In the genomic region with DNA sequence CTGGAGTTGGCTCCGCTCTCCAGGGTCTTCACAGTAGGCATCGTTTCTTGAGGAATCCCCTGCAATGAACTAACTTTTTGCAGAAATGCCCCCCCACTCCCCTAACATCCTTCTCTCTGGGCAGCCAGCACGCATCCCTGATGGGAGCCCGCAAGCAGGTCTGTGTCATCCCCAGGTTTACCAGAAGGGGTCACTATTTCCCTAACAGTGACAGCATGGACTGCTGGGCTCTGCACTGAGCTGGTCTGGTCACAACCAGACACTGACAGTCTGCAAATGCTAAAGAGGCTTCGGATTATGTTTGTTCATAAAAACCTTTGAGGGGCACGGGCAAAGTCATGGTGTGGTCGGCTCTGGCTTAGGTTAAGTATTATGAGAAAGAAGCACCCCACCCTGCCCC, we compare ENCODE assay signal across 9 mouse cellular contexts.
DNase-seq lines count a peak whose midpoint lies in the region; ATAC-seq and TF ChIP-seq lines count a peak whose summit lies in the region.
"Had no signal": no experiment of that assay in that cellular context is flagged by ENCODE, and none has a peak within 500 bp of the region (broad histone marks: within the 10 kb centered on the region; RNA-seq: fewer than 3 reads in every experiment).

No protein-coding gene starts in this region.

- no peak for TF ChIP-seq EP300 in CH12.LX (IDR thresholded peaks at IDR 0.05; ENCODE audit: low read length)

- H3K27ac ChIP-seq in CH12.LX (ENCODE audit: insufficient read depth, low read depth), result no peak overlapping the region
- no peak overlapping the region for H3K27ac ChIP-seq in heart, embryonic 14.5 days (replicated peaks in 1 of 2; ENCODE audit: control insufficient read depth in 1 of 2, insufficient read depth in 1 of 2, low read depth in 2 of 2, low read length in 2 of 2)
- no peak overlapping the region for H3K27ac ChIP-seq in liver, embryonic 11.5 days (ENCODE audit: low read depth, low read length)
- no peak overlapping the region for H3K27ac ChIP-seq in neural tube, embryonic 11.5 days (ENCODE audit: low read depth, low read length)
- no peak overlapping the region for H3K27ac ChIP-seq in stomach, embryonic 15.5 days
- H3K27ac ChIP-seq: liver, embryonic 15.5 days had no signal

- peak; percentile 69 for ATAC-seq in erythroid progenitor cell, adult 5-6 weeks (replicated peaks; ENCODE audit: low FRiP score, poor library complexity, severe bottlenecking)
- ATAC-seq in heart, embryonic 14.5 days (ENCODE audit: insufficient number of reproducible peaks, insufficient read depth, low FRiP score, low read depth), result peak; percentile 38; the same call in 1 of the 2 replicates
- peak; percentile 73 for ATAC-seq in liver, embryonic 11.5 days (replicated peaks; ENCODE audit: low FRiP score)
- ATAC-seq in neural tube, embryonic 11.5 days (ENCODE audit: insufficient read depth, low FRiP score, low TSS enrichment), result peak; percentile 76
- peak; percentile 71 for ATAC-seq in stomach, embryonic 15.5 days (ENCODE audit: insufficient read depth, low FRiP score, low read depth)

- no peaks in the 10 kb centered on the region for H3K79me2 ChIP-seq in CH12.LX (replicated peaks; ENCODE audit: control insufficient read depth, extremely low read depth, insufficient read depth, poor library complexity, severe bottlenecking)

- H3K9ac ChIP-seq in CH12.LX (ENCODE audit: insufficient read depth, low read depth), result no peak overlapping the region
- H3K9ac ChIP-seq in heart, embryonic 14.5 days (ENCODE audit: low read length), result no peak overlapping the region
- H3K9ac ChIP-seq in liver, embryonic 11.5 days (ENCODE audit: low read depth, low read length), result no peak overlapping the region
- H3K9ac ChIP-seq in neural tube, embryonic 11.5 days (ENCODE audit: low read length), result no peak overlapping the region
- no peak overlapping the region for H3K9ac ChIP-seq in stomach, embryonic 15.5 days
- H3K9ac ChIP-seq: liver, embryonic 15.5 days had no signal

- TF ChIP-seq RAD21 in CH12.LX (IDR thresholded peaks at IDR 0.05; ENCODE audit: low read depth, low read length), result peak; percentile 98

- no peak overlapping the region for H3K4me2 ChIP-seq in CH12.LX (ENCODE audit: insufficient read depth, low read depth, poor library complexity, severe bottlenecking)
- no peak overlapping the region for H3K4me2 ChIP-seq in heart, embryonic 14.5 days (ENCODE audit: low read length)
- no peak overlapping the region for H3K4me2 ChIP-seq in liver, embryonic 11.5 days
- no peak overlapping the region for H3K4me2 ChIP-seq in neural tube, embryonic 11.5 days (ENCODE audit: low read depth)
- no peak overlapping the region for H3K4me2 ChIP-seq in stomach, embryonic 15.5 days
- H3K4me2 ChIP-seq: liver, embryonic 15.5 days had no signal

- no peaks in the 10 kb centered on the region for H3K27me3 ChIP-seq in CH12.LX (replicated peaks)
- H3K27me3 ChIP-seq in heart, embryonic 14.5 days (ENCODE audit: control insufficient read depth, insufficient read depth, low read length), result no peaks in the 10 kb centered on the region
- no peaks in the 10 kb centered on the region for H3K27me3 ChIP-seq in liver, embryonic 11.5 days (replicated peaks; ENCODE audit: control insufficient read depth, insufficient read depth, low read length)
- no peaks in the 10 kb centered on the region for H3K27me3 ChIP-seq in neural tube, embryonic 11.5 days (ENCODE audit: control insufficient read depth, insufficient read depth, low read length)
- no peaks in the 10 kb centered on the region for H3K27me3 ChIP-seq in stomach, embryonic 15.5 days (replicated peaks)
- H3K27me3 ChIP-seq: liver, embryonic 15.5 days had no signal

- peak; percentile 53 to 94 for TF ChIP-seq CTCF in CH12.LX (conservative IDR thresholded peaks at IDR 0.05 in 1 of 2, IDR thresholded peaks at IDR 0.05 in 1 of 2; ENCODE audit: low read depth in 2 of 2, low read length in 2 of 2)

- in situ Hi-C loops in CH12.LX (cut with MboI; ENCODE audit: low pct_ligation_motif_present, low pct_unique_long_range_greater_than_20kb, low sequenced_read_pairs), result loop anchor here (5.0 to 25.0 kb wide), 2 partner anchors 261 to 466 kb away; partner anchors contain the start of gene Eif3j1

- no peaks in the 10 kb centered on the region for H3K9me3 ChIP-seq in CH12.LX (replicated peaks; ENCODE audit: low read length)
- H3K9me3 ChIP-seq in heart, embryonic 14.5 days (ENCODE audit: control insufficient read depth, low read length), result no peaks in the 10 kb centered on the region
- H3K9me3 ChIP-seq in liver, embryonic 11.5 days (ENCODE audit: control insufficient read depth, low read length), result no peaks in the 10 kb centered on the region
- no peaks in the 10 kb centered on the region for H3K9me3 ChIP-seq in neural tube, embryonic 11.5 days (ENCODE audit: control insufficient read depth, low read length)
- no peaks in the 10 kb centered on the region for H3K9me3 ChIP-seq in stomach, embryonic 15.5 days
- H3K9me3 ChIP-seq: liver, embryonic 15.5 days had no signal

- H3K4me1 ChIP-seq in CH12.LX (ENCODE audit: control insufficient read depth in 1 of 2, insufficient read depth in 2 of 2), result peaks cover 8 to 49% of the 10 kb centered on the region in 2 experiments
- peaks cover 6 to 22% of the 10 kb centered on the region in 2 experiments for H3K4me1 ChIP-seq in heart, embryonic 14.5 days (ENCODE audit: control insufficient read depth in 2 of 2, insufficient read depth in 2 of 2, low read length in 2 of 2)
- peaks cover 3% of the 10 kb centered on the region; the same call in 1 of the 2 replicates for H3K4me1 ChIP-seq in liver, embryonic 11.5 days (replicated peaks; ENCODE audit: control insufficient read depth, insufficient read depth, low read length)
- H3K4me1 ChIP-seq in neural tube, embryonic 11.5 days (ENCODE audit: control insufficient read depth, insufficient read depth, low read length), result no peaks in the 10 kb centered on the region
- peaks cover 13% of the 10 kb centered on the region; the same call in 1 of the 2 replicates for H3K4me1 ChIP-seq in stomach, embryonic 15.5 days

- H3K4me3 ChIP-seq in CH12.LX (replicated peaks in 1 of 3; ENCODE audit: low read depth in 2 of 3, low read length in 2 of 3, poor library complexity in 1 of 3), result no peak overlapping the region
- H3K4me3 ChIP-seq in heart, embryonic 14.5 days (ENCODE audit: control insufficient read depth in 1 of 2, insufficient read depth in 1 of 2, low read depth in 1 of 2, low read length in 2 of 2), result no peak overlapping the region
- no peak overlapping the region for H3K4me3 ChIP-seq in liver, embryonic 11.5 days (ENCODE audit: low read depth, low read length)
- H3K4me3 ChIP-seq in neural tube, embryonic 11.5 days (ENCODE audit: low read depth, low read length), result no peak overlapping the region
- no peak overlapping the region for H3K4me3 ChIP-seq in stomach, embryonic 15.5 days (replicated peaks)
- H3K4me3 ChIP-seq: liver, embryonic 15.5 days had no signal

- H3K36me3 ChIP-seq in CH12.LX (replicated peaks in 1 of 2; ENCODE audit: control insufficient read depth in 1 of 2, insufficient read depth in 1 of 2, low read length in 1 of 2), result peaks cover 0 to 14% of the 10 kb centered on the region in 2 experiments
- H3K36me3 ChIP-seq in heart, embryonic 14.5 days (ENCODE audit: control insufficient read depth, insufficient read depth, low read length), result no peaks in the 10 kb centered on the region
- H3K36me3 ChIP-seq in liver, embryonic 11.5 days (ENCODE audit: control insufficient read depth, insufficient read depth, low read length), result no peaks in the 10 kb centered on the region
- no peaks in the 10 kb centered on the region for H3K36me3 ChIP-seq in neural tube, embryonic 11.5 days (ENCODE audit: control insufficient read depth, insufficient read depth, low read length)
- H3K36me3 ChIP-seq in stomach, embryonic 15.5 days, result no peaks in the 10 kb centered on the region
- H3K36me3 ChIP-seq: liver, embryonic 15.5 days had no signal

- WGBS in heart, embryonic 14.5 days, result 8% methylated on average over 7 of the region's 7 CpGs
- WGBS in liver, embryonic 11.5 days, result 13% methylated on average over 7 of the region's 7 CpGs
- 24% methylated on average over 7 of the region's 7 CpGs for WGBS in neural tube, embryonic 11.5 days
- 11% methylated on average over 7 of the region's 7 CpGs for WGBS in stomach, embryonic 15.5 days

- no peak for TF ChIP-seq POLR2A in CH12.LX (IDR thresholded peaks at IDR 0.05; ENCODE audit: low read depth, low read length)

- DNase-seq in CH12.LX (ENCODE audit: extremely low read depth), result peak; percentile 85
- peak; percentile 45 for DNase-seq in brain, embryonic 18.5 days (ENCODE audit: low read depth, low spot score)
- peak; percentile 89 for DNase-seq in kidney, postnatal 10 days
- peak; percentile 71 for DNase-seq in liver, embryonic 11.5 days (ENCODE audit: low spot score)
- peak; percentile 76 for DNase-seq in neural tube, embryonic 11.5 days (ENCODE audit: low spot score)

- dilution Hi-C loops in CH12.LX (cut with MboI; ENCODE audit: extremely low pct_ligation_motif_present, extremely low pct_unique_long_range_greater_than_20kb, low sequenced_read_pairs), result no loop called here

TF ChIP-seq in CH12.LX, 34 proteins besides CTCF, POLR2A, EP300 and RAD21:
- TF ChIP-seq SIN3A (IDR thresholded peaks at IDR 0.05; ENCODE audit: low read length) (no peak), ZC3H11A (IDR thresholded peaks at IDR 0.05; ENCODE audit: low read depth, low read length) (peak; percentile 31; the same call in 1 of the 2 replicates), NRF1 (IDR thresholded peaks at IDR 0.05; ENCODE audit: low read depth, low read length) (no peak), SMC3 (IDR thresholded peaks at IDR 0.05; ENCODE audit: low read depth, low read length) (peak; percentile 84), IRF4 (IDR thresholded peaks at IDR 0.05; ENCODE audit: low read depth, low read length) (0 out of 2 replicates have a peak, but pooled peaks have one; percentile 12), MYC (IDR thresholded peaks at IDR 0.05; ENCODE audit: low read depth, low read length) (no peak)
TF ChIP-seq in CH12.LX: peak in this region for 3.
